Mouse (Mus musculus): ENCODE measurements at regions not wholly inside any gene's neighbourhood (a gene's known extent, or its start where the extent isn't known, plus 50 kb on each side); places are given as distances from the start of the nearest gene placed in this dataset.
"Not testable (repeated sequence)": the region's sequence is repeated elsewhere in the genome, so short reads cannot be mapped to it uniquely, and the experiment has no call there.

DNA sequence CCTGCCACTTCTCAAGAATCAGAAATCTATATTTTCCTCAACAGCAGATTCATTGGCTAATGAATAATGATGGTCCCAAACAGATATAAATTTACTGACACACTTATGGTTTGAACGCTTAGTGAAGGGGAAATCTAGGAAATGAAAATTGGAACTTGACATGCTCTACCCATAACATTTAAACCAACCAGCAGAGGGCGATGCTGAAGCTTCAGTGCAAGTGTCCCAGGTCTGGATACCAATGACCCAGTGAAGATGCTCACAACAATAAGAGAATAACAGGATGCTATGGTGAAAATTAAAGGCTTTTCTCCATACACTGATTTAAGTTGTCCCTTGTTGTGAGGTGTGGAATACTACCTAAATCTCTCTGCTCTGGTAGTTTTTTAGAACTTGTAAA lies 236.0 kb upstream of the Rorb start:
- peak; percentile 3 to 20 for DNase-seq
- intact Hi-C loops (cut with DNase I) = loop anchor here (10.0 kb wide), 2 partner anchors 898 to 998 kb away; no protein-coding TSS in a partner anchor

DNA sequence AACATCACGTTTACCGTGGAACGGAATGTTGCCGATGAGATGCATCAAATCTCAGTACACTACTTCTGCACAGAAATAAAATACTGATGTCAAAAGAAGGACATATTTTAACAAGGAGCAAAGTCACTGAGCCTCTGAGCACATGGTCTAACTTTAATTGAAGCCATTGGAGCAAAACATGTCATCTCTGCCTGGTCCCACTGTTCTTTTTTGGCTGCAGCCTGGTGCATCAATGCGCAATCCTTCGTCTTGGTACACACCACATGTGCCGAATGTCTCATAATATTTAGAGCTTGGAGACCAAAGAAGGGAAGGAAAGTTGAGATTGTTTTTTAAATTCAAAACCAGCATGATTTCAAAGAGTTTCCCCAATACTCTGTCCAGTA lies 233.4 kb upstream of the Rorb start:
- intact Hi-C loops (cut with DNase I) = loop anchor here (10.0 kb wide), 2 partner anchors 900 to 1000 kb away; no protein-coding TSS in a partner anchor
- DNase-seq = no peak

DNA sequence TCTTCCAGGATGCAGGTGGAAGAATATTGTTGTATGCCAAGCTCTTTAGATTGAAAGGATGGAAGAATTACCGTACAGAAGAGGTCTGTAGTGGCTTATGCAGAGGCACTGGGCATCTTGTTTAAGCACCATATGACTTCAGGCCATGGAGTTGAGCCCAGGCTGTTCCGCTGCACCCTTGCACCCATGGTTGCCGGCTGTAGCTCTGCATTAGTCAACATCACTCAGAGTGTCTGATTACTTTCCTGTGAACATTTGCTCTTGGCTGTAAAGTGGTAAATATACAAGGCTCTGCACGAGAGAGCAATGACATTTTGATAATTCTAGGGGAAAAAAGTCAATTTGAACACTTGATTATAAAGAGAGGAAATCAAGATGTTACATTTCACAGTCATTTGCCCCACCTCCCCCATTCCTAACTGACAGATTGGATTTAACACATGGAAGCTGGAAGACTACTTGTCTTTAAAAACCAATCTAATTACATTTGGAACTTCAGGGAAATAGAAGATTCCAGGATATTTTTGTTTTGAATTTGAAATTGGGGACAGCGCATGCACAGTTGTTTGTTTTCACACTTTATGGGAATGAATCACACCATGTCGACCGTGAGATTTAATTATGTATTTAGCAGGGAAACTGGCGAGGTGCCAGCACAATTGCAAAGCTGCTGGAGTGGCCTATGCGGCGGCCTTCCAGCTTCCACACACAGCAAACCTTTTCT lies 232.9 kb upstream of the Rorb start:
- peak in 1 of 2 experiments; percentile 2 for DNase-seq
- intact Hi-C loops (cut with DNase I) = loop anchor here (10.0 kb wide), 2 partner anchors 901 to 1001 kb away; no protein-coding TSS in a partner anchor

GRCm38 (mm10) chr19:19307142-19307541 lies 196.1 kb upstream of the Rorb start:
- intact Hi-C loops (cut with DNase I) = not testable (repeated sequence)

GRCm38 (mm10) chr19:19306476-19307131 lies 195.6 kb upstream of the Rorb start:
- intact Hi-C loops (cut with DNase I) = no loop called here
- no peak for DNase-seq

More at GRCm38 (mm10) chr19:19307142-19307541, 196.1 kb upstream of the Rorb start:
- DNase-seq = not testable (repeated sequence)

DNA sequence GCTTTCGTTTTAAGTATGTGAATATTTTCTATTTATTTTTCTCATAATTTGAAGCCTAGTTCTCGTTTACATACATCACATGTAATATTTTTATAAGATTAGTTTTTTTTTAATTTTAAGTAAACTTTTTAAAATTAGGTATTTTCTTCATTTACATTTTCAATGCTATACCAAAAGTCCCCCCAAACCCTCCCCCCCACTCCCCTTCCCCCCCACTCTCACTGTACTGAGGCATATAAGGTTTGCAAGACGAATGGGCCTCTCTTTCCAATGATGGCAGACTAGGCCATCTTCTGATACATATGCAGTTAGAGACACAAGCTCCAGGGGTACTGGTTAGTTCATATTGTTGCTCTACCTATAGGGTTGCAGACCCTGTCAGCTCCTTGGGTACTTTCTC lies 174.9 kb upstream of the Rorb start:
- DNase-seq; intact Hi-C loops (cut with DNase I): not testable (repeated sequence)

GRCm38 (mm10) chr19:19246837-19247560 lies 136.0 kb upstream of the Rorb start:
- no peak for DNase-seq
- intact Hi-C loops (cut with DNase I) = no loop called here

DNA sequence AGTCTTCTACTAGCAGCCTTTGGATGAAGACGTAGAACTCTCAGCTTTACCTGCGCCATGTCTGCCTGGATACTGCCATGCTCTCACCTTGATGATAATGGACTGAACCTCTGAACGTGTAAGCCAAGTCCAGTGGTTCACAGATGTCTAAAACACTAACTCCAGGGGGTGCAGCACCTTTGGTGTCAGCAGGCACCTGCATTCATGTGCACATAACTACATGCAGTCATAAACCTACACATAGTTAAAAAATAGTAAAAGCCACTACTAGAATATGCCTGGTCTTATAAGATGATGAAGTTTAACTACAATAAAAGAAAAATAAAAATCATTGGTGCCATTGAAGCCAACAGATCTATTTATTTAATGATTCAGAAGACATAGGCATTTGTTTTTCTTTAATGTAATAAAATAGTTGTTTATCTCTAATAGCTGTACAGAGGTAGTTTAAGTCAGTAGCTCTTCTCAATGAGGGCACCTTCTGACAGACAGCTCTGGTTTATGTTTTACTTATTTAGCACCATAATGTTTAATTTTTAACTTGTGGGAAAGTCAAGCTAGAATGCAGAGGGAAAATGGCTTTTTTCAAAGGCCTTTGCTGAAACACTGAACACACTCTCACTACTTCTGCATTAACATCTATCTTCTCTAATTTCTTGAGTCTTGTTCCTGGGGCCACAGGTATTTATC lies 118.5 kb upstream of the Rorb start:
- intact Hi-C loops (cut with DNase I) = no loop called here
- no peak for DNase-seq

DNA sequence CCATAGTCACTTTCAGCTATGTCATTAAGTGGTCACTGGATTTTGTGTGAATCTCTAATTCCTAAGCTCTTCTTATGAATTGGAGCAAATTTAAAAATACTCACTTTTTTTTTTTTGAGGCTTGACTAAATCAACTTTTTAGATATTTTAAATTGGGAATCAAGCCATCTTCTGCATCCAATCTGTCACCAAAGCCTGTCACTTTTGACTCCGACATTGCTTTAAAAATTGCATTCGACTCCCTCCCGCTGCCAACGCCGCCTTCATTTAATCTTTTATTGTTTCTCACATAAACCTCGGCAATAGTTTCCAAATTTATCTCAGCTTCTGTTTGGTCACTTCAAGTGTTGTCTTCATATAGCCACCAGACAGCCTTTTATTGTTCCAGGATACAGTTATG lies 109.8 kb upstream of the Rorb start:
- DNase-seq = no peak
- intact Hi-C loops (cut with DNase I) = no loop called here

DNA sequence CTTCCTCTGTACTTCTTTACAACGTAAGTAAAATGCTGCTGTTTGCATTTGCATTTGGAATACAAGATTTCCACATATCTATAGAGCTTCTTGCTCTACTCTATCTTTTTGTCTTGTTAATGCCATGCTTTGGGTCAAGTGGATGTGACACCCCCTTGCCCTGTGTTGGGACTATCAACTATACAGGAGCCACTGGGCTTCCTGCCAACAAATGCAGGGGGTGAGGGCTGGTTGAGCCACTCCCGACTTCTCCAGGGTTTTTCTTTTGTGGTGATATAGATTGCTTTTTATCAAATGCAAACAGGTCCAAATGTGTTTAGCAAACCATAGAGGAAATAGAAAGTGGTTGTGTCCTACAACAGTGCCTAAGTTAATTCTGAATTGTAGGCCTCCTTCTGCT lies 108.4 kb upstream of the Rorb start:
- intact Hi-C loops (cut with DNase I) = no loop called here
- no peak for DNase-seq

GRCm38 (mm10) chr19:19218700-19219099 lies 107.7 kb upstream of the Rorb start:
- DNase-seq = no peak
- intact Hi-C loops (cut with DNase I) = no loop called here

DNA sequence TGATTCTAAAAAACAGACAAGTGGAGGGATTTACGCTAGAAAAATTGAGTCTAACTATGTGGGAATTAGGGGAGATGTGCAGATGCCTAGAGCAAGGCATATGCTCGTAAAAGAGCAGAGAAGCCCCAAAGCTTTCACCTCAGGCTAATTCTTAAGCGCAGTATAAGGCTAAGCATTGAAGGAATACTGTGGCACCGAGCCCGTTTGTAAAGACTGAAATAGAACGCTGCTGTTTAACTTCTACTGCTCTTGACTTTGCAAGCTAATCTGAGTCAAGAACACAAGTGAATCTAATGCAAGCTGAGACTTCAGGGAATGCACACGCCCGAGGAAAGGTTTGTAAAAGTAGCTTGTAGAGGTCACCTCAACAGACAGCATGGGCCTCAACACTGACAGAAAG lies 88.5 kb upstream of the Rorb start:
- DNase-seq = peak; percentile 33 to 34
- intact Hi-C loops (cut with DNase I) = no loop called here

- no peak for DNase-seq
- intact Hi-C loops (cut with DNase I) = no loop called here
Measured at GRCm38 (mm10) chr19:19198780-19199179, 87.8 kb upstream of the Rorb start.

DNA sequence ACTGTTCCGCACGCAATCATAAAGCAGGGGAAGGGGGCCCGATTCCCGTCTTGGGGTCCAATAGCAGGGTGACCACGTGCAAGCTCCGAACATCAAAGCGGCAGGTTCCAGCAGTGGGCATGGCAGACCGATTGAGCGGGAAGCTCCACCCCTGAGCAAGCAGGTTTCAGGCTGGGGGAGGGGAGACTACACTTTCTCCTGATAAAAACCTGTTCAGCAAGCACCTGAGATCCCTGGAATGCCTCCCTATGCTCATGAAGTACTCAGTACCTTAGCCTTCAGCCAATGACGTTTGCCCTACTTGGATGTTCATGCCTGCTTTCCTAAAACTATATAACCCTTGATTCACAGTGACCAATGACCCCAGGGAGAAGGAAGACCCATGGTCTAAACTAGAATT lies 83.7 kb upstream of the Rorb start:
- intact Hi-C loops (cut with DNase I) = no loop called here
- DNase-seq = no peak

GRCm38 (mm10) chr19:19194306-19194705 lies 83.3 kb upstream of the Rorb start:
- no peak for DNase-seq
- intact Hi-C loops (cut with DNase I) = no loop called here

DNA sequence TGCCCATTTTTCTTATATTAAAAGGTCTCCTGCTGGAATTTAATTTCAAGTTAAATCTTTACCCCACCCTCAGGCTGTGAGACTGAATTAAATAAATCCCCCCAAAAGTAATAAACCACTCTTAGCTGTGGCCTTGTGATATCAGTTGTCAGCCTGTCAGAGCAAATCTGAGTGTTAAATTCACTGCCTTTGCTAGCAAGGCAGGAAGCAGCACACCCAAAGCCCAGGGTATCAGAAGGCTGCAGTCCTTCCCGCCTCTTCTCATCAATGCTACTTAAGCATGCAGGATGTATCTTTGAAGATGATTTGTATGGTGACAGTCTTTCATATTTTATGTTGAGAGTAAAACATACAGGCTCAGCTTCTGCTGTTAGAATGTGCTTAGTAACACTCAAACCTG lies 61.8 kb upstream of the Rorb start:
- DNase-seq = no peak
- intact Hi-C loops (cut with DNase I) = no loop called here

DNA sequence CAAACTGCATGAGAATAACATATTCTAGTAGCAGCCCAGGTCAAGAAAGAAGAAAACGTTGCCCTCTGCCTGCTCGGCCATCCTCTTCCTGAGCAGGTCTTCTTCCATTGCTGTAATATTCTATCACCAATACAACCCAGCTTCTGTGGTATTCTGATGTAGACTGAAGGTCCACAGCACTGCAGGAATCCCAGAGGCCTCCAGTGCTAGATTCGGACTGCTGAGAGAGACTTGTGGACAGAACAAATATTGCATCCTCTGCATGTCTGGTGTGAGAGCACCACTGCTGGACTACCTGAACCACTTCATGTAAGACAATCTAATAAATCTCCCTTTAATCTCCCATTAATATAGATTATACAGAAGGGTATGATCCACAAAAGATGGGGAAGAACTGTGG lies 59.8 kb upstream of the Rorb start:
- intact Hi-C loops (cut with DNase I) = no loop called here
- DNase-seq = no peak

Data from heart, postnatal 10 days (tissue).